13 mouse cellular contexts compared by ENCODE assay signal in genomic region chr19:11464795-11465194, GRCm38 (mm10). TPM values are rescaled to one million over a fixed set of nuclear protein-coding genes. Genes with fewer than 3 reads are reported as not detected.
"Had no signal": no experiment of that assay in that cellular context is flagged by ENCODE, and none has a peak within 500 bp of the region (broad histone marks: within the 10 kb centered on the region; RNA-seq: fewer than 3 reads in every experiment).

No protein-coding gene starts in this region.

RNA-seq across cellular contexts. Expression of gene Gm8369, which starts 20.9 kb away (rescaled TPM):
- polyA plus RNA-seq: kidney, embryonic 15.5 days; limb, embryonic 11.5 days; liver, embryonic 11.5 days; midbrain, embryonic 10.5 days; midbrain, embryonic 13.5 days; midbrain, embryonic 16.5 days; neural tube, embryonic 12.5 days; neural tube, embryonic 15.5 days; stomach, embryonic 15.5 days had no signal

RNA-seq across cellular contexts. Expression of gene Ms4a4b, which starts 21.4 kb away (rescaled TPM):
- total RNA-seq: layer of hippocampus, postnatal 10 days; layer of hippocampus, postnatal 36 days; left cerebral cortex, postnatal 10 days; left cerebral cortex, postnatal 36 days had no signal
- polyA plus RNA-seq: kidney, embryonic 15.5 days; limb, embryonic 11.5 days; liver, embryonic 11.5 days; midbrain, embryonic 10.5 days; midbrain, embryonic 13.5 days; midbrain, embryonic 16.5 days; neural tube, embryonic 12.5 days; neural tube, embryonic 15.5 days had no signal
